Mouse (Mus musculus): Measurements from ENCODE around the gene Art3.
A peak's percentile ranks its signal among the peaks of the same experiment; 100 is the strongest.
"Not testable (repeated sequence)": the region's sequence is repeated elsewhere in the genome, so short reads cannot be mapped to it uniquely, and the experiment has no call there.

Art3 gene

GRCm38 (mm10) chr5:92336743-92337142, 5.1 kb downstream of the Art3 start:
- no peak for DNase-seq (ENCODE audit: low spot score in 2 of 2)

- DNase-seq (ENCODE audit: low spot score in 2 of 2): no peak
Measured at GRCm38 (mm10) chr5:92340606-92341005, 9.0 kb downstream of the Art3 start.

- DNase-seq (ENCODE audit: low spot score in 2 of 2): no peak
Measured at GRCm38 (mm10) chr5:92345006-92345405, 13.4 kb downstream of the Art3 start.

GRCm38 (mm10) chr5:92348794-92349413, 17.3 kb downstream of the Art3 start, which contains the start of gene Cxcl10:
Gene Cxcl10 (minus strand): TSS chr5:92348889.
- peak; percentile 46 to 48 for DNase-seq (ENCODE audit: low spot score in 2 of 2)

GRCm38 (mm10) chr5:92349731-92350130, 18.1 kb downstream of the Art3 start:
- no peak for DNase-seq (ENCODE audit: low spot score in 2 of 2)

- not testable (repeated sequence) for DNase-seq (ENCODE audit: low spot score in 2 of 2)
Measured at GRCm38 (mm10) chr5:92352716-92353115, 21.1 kb downstream of the Art3 start.

GRCm38 (mm10) chr5:92353517-92353916, 21.9 kb downstream of the Art3 start:
- peak in 1 of 2 experiments; percentile 47 for DNase-seq (ENCODE audit: low spot score in 2 of 2)

- DNase-seq (ENCODE audit: low spot score in 2 of 2): no peak
Measured at GRCm38 (mm10) chr5:92358033-92358432, 26.4 kb downstream of the Art3 start.

- no peak for DNase-seq (ENCODE audit: low spot score in 2 of 2)
Measured at GRCm38 (mm10) chr5:92358767-92359455, 27.3 kb downstream of the Art3 start.

- DNase-seq (ENCODE audit: low spot score in 2 of 2): no peak
Measured at GRCm38 (mm10) chr5:92363179-92363578, 31.6 kb downstream of the Art3 start.

- DNase-seq (ENCODE audit: low spot score in 2 of 2): no peak
Measured at GRCm38 (mm10) chr5:92364011-92364410, 32.4 kb downstream of the Art3 start.

GRCm38 (mm10) chr5:92365146-92365705, 33.6 kb downstream of the Art3 start:
- DNase-seq (ENCODE audit: low spot score in 2 of 2): no peak

- no peak for DNase-seq (ENCODE audit: low spot score in 2 of 2)
Measured at GRCm38 (mm10) chr5:92366565-92366964, 34.9 kb downstream of the Art3 start.

- no peak for DNase-seq (ENCODE audit: low spot score in 2 of 2)
Measured at GRCm38 (mm10) chr5:92368392-92368791, 36.8 kb downstream of the Art3 start.

GRCm38 (mm10) chr5:92369151-92369994, 37.7 kb downstream of the Art3 start:
- peak; percentile 73 to 81 for DNase-seq (ENCODE audit: low spot score in 2 of 2)

GRCm38 (mm10) chr5:92370392-92370791, 38.8 kb downstream of the Art3 start:
- no peak for DNase-seq (ENCODE audit: low spot score in 2 of 2)

- no peak for DNase-seq (ENCODE audit: low spot score in 2 of 2)
Measured at GRCm38 (mm10) chr5:92370891-92371290, 39.3 kb downstream of the Art3 start.

- DNase-seq (ENCODE audit: low spot score in 2 of 2): peak in 1 of 2 experiments; percentile 41
Measured at GRCm38 (mm10) chr5:92371361-92371976, 39.8 kb downstream of the Art3 start.

GRCm38 (mm10) chr5:92372605-92373004, 41.0 kb downstream of the Art3 start:
- DNase-seq (ENCODE audit: low spot score in 2 of 2): no peak

- no peak for DNase-seq (ENCODE audit: low spot score in 2 of 2)
Measured at GRCm38 (mm10) chr5:92374721-92375142, 43.1 kb downstream of the Art3 start.

GRCm38 (mm10) chr5:92375368-92375767, 43.7 kb downstream of the Art3 start:
- no peak for DNase-seq (ENCODE audit: low spot score in 2 of 2)
